Mouse (Mus musculus) heart, postnatal 10 days (tissue): ENCODE results near the gene Set. TPM values are rescaled to one million over a fixed set of nuclear protein-coding genes. Genes with fewer than 3 reads are reported as not detected.

ENCODE experiments used
- DNase-seq, 2 experiments: peaks; one replicate each; pipeline ENCODE4 v3.0.0; 2021
- intact Hi-C: fragments of 180-260 bp; cut with DNase I; formaldehyde crosslinking; loops from one replicate; pipeline ENCODE4 v1.15.1; 2025
- total RNA-seq, 2 experiments: library from RNA; stranded (reverse); gene quantifications; 2 replicates each; pipeline ENCODE4 v1.2.3; 2021

Set gene
- total RNA-seq, 2 experiments from 2014 or later: 131 to 149 TPM

DNA sequence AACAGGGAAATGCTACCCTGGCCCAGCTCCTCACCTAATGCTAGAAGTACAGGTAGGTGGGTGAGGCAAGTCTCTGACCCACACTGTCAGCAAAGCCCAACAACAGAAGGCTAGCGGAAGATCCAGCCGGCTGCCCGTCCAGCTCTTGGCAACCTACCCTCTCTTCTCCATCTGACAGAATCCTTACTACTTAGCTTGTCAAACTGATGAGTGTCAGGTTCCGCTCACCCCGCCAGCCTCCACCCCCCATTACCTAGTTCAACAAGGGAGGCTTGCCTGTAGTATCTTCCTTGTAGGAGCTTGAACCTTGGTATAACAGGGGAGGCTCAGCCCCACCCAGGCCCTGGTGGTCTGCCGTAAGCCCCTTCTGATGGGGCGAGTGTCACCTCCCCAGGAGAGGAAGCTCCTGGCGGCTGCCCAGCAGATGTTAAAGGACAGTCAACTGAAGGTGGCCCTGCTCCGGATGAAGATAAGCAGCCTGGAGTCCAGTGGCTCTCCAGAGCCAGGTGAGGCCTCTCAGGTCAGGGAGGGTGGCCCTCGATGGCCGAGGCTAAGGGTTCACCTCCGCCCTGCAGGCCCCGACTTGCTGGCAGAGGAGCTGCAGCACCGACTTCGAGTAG lies 23.1 kb downstream of the Set start:
- no peak for DNase-seq
- intact Hi-C loops: no loop called here

DNA sequence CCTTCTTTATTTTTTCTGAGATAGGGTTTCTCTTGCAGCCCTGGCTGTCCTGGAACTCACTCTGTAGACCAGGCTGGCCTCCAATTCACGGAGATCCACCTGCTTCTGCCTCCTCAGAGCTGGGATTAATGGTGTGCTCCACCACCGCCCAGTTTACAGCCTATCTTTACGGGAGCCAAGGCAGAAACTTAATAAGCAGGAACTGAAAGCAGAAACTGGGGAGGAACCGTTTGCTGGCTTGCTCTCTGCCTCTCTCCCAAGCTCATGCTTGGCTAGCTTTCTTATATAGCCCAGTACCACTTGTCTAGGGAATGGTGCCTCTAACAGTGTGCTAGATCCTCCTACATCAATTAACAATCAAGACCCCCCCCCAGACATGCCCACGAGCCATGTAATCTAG lies 26.9 kb downstream of the Set start:
- no peak for DNase-seq
- intact Hi-C loops: no loop called here

DNA sequence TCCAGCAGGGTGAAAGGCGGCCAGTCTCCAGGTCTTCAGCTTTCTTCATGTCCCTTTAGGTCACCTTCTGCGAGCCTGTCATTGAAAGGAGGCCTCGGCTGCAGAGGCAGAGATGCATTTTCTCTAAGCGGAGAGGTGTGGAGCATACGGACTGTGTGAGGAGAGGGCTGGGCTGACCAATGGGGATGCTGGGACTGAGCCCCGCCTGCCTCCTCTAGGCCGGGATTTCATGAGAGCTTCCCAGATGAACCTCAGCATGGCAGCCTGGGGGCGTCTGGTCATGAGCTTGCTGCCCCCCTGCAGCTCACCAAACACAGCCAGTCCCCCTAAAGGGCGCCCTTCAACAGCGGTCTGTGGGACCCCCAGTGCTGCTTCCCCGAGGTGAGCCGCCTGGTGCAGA lies 27.5 kb downstream of the Set start:
- intact Hi-C loops: no loop called here

DNA sequence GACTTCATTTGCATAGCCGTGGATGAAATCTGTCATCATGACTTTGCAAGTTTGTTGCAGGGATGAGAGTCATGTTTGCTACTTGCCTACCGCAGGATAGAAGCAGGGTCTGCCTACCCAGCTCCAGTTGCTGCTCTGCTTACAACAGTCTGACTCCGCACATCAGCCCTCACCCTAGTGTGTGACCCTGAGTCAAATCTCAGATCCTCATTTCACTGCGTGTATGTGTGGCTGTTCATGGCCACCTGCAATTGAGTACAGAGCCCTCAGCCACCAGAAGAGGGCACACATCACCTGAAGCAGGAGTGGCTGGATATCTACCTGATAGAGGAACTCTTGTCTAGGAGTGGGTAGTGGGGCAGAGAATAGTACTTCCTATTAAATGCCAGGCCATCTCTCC lies 30.1 kb downstream of the Set start:
- intact Hi-C loops: no loop called here
- DNase-seq: no peak

More for the DNA sequence above, 27.5 kb downstream of the Set start:
- DNase-seq: no peak

DNA sequence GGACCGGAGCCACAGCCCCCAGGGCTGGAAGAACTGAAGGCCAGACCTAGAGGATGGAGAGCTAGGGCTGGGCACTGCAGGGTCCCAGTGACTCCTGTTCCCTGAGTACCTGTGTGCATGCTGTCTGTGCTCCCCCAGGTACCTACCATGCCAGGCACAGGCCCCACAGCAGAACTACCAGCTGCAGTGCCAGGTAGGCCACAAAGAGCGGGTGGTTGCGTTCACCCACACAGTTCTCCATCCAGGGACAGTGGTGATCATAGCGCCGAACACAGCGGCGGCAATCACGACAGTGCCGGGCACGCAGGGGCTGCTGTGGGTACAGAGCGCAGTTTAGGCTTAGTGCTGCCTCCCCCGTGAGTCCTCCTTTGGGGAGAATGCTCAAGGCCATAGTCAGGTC lies 34.3 kb downstream of the Set start:
- DNase-seq: no peak
- intact Hi-C loops: no loop called here

DNA sequence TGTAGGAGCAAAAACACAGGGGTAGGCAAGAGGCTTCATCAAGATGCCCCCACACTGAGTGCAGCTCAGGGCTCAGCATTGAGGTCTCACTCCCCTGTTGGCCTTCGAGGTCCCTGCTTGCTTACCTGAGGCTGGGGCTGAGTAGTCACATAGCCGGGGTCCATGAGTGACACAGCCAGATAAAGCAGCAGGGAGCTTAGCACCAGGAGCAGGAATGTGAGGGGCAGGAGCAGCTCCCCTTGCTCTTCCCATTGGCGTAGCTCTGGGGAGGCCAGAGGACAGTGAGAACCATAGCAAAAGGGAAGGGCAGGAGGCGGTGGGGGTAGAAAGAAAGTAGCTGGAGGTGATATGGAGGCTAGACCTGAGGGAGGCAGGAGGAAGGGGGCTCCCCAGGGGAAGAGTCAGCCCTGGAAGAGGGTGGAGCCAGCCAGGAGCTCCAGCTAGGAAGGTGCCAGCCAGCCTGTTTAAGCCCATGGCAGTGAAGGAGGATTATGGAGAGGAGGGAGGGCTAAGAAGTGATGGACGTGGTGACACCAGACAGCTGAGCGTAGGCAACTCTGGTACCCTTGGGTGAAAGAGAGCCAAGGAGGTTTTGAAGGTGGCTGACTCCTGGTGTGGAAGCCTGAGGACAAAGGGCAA lies 35.2 kb downstream of the Set start:
- intact Hi-C loops: loop anchor here (2.0 kb wide), 1 partner anchor 14 kb away; no protein-coding TSS in a partner anchor
- DNase-seq: no peak

DNA sequence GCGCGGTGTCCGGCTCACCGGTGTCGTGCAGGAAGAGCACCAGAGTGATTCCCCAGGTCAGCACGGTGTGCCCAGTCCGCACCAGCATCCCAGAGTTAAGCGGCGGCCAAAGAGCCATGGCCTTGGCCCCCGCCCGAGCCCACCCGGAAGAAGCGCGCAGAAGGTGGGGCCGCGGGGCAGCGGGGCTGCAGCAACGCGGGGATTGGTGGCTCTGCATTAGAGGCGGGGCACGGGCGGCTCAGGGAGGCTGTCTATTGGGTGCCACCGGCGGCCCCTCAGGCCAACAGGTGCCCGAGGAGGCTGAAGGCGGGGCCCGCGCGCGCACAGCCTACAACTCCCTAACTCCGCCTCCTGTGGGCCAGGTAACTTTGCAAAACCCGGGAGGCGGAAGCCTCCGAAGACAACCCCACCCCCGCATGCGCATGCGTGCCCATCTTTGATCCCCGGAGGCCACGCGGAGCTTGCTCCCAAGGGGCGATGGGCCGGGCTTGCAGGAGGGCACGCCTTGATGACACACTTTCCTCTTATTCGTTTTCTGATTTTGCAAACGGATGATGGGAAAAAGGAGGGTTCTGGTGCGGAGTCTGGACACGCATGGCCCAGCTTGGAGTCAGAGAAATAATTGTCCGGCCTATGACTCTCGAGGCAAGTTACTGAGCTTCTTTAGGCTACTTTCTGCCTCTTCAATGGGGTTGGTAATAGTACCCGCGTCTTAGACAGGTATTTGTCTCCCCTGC lies 36.5 kb downstream of the Set start, which contains the start of gene Zdhhc12:
Gene Zdhhc12, minus strand, starts transcription at position 178 of the 737 bp plus-strand sequence.
- peak; percentile 91 to 95 for DNase-seq
- intact Hi-C loops: loop anchor here (2.0 kb wide), 1 partner anchor 15 kb away; no protein-coding TSS in a partner anchor

DNA sequence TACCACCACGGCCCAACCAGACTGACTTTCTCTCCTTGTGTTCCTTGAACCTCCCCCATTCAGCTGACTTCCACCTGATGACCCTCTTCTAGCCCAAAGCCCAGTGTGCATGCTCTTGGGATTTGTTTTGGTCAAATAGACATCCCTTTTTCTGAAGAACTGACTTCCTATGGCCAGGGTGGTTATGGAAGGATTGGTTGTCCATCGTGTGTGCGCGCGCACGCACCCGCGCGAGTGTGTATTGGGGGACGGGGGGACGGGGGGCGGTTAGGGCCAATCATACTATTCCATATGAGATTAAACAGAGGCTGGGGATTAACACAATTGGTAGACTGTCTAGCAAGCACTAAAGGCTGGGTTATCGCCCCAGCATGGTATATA lies 37.0 kb downstream of the Set start:
- intact Hi-C loops: no loop called here

DNA sequence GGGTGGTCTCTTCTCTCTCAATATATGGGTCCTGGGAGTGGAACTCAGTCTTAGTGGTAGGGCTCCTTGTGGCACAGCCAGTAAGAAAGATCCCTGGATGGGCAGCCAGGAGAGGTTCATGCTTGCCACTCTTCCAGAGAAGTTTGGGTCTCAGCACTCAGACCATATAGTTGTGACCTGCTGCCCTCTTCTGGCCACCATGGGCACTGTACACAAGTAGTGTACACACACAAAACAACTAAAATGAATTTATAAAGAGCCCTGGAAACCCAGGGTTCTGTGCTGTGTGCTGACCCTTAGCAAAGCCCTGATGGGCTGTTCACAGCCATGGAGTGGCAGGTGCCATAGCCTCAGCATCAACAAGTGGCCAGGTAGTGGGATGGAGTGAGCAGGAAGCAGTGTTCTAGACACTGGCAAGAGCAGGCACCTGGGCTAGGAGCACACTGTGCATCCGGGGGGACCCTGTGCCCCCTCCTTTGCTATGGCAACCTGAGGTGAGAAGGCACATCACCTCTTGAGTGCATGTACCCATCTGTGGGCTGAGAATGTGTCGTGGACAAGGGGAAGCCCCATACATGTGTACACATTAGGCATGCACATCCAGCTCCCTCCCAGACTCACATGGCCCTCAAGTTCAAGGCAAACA lies 38.8 kb downstream of the Set start:
- DNase-seq: peak; percentile 61 to 69
- intact Hi-C loops: loop anchor here (1.0 kb wide), 2 partner anchors 19 to 54 kb away; partner anchors contain the start of gene Pkn3

More for the DNA sequence above, 37.0 kb downstream of the Set start:
- DNase-seq: no peak

DNA sequence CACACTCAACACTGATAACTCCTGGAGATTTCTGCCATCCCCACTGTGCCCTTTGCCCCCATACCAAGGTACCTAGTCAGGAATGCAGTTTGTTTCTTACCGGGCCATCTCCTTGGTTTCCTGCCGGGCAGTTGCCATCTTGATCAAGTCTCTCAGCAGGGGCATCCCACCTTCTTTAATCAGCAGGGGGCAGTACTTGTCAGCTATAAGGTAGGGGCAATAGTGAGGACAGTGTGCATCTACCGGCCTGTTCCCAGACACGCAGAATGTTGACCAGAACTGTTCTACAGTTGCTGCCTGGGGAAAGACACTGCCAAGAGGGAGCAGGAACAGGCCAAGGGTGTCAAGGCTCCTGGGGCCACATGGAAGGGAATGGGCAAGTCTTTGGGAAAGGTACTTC lies 43.0 kb downstream of the Set start:
- DNase-seq: no peak
- intact Hi-C loops: loop anchor here (5.0 kb wide), 1 partner anchor 242 kb away; no protein-coding TSS in a partner anchor

DNA sequence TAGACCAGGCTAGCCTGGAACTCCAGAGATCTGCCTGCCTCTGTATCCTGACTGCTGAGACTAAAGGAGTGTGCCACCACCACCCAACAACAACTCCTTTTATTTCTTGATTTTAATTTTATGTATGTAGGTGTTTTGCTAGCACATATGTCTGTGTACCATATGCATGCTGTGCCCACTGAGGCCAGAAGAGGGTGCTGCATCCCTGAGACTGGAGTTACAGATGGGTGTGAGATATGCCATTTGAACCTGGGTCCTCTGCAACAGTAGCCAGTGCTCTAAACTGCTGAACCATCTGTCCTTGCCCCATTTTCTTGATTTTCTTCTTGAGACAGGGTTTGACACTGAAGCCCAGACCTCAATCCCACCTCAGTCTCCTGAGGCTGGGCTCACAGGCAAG lies 49.2 kb downstream of the Set start:
- peak; percentile 46 to 62 for DNase-seq

DNA sequence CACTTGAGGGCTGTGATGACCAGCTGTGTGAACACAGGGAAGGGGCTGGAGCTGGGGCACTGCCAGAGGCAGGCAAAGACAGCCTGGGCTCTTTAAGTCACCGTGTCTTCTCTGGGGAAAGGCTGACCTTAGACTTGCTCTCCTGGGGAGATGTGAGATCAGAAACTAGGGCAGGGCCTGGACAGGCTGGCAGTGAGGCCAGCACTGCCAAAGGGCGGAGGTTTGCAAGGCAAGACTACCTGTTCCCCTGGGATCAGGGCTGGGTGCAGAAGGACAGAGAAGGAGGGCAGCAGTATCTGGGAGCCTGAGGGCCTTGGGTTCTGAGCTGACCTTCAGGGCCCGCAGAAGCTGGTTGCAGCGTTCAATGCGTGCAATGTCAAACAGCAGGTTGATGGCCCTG lies 50.5 kb downstream of the Set start:
- DNase-seq: no peak
- intact Hi-C loops: no loop called here

More for the DNA sequence above, 49.2 kb downstream of the Set start:
- intact Hi-C loops: no loop called here

DNA sequence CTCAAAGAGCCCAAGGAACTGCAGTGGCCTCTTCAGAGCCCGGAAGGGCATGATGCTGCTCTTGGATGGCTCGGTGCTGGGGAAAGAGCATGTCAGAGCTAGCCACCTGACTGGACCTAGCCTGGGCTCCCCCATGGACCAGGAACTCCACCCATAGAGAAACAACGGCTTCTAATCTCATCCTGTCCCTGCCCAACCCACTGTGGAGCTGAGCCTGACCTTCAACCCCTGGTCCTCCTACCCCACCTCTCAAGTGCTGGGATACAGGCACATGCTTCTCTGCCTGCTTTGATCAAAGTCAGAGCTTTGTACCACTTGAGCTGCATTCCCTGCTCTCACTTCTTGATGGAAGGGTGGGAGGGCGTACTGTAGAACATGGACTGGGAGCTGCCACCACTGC lies 51.1 kb downstream of the Set start:
- intact Hi-C loops: no loop called here

DNA sequence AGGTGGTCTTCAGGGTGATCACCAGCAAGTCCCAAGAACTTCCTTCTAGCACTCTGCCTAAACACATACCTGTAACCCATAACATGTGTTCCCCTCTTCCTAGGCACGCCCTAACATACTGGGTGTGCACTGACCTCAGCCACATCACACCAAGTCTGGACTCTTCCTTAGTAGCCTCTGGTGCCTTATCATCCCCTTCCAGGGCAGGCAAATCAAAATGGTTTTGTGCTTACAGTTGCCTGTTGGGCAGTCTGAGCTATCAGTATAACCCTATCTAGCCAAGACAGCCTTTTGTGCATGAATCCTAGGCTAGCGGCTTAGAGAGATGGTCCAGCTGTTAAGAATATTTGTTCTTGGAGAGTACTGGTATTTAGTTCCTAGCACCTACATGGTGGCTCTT lies 54.3 kb downstream of the Set start:
- intact Hi-C loops: no loop called here
- DNase-seq: no peak

More for the DNA sequence above, 51.1 kb downstream of the Set start:
- no peak for DNase-seq

DNA sequence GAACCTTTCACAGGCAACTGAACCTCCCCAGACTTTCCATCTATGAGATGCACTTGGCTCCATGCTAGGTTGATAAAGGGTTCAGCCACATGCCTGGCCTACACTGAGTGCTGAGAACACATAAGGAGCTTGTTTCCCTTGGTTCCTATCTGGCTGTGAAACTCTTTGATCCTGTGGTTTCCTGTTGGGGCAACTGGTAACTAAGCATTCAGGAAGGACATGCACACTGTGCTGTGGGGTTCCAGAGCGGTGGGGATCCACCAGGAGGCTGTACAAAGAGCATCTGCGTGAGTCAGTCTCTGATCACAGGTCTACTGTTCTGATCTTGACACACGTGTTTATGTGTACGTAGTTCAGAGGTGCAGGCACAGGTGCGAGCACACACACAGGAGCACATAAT lies 55.4 kb downstream of the Set start:
- no peak for DNase-seq
- intact Hi-C loops: no loop called here

DNA sequence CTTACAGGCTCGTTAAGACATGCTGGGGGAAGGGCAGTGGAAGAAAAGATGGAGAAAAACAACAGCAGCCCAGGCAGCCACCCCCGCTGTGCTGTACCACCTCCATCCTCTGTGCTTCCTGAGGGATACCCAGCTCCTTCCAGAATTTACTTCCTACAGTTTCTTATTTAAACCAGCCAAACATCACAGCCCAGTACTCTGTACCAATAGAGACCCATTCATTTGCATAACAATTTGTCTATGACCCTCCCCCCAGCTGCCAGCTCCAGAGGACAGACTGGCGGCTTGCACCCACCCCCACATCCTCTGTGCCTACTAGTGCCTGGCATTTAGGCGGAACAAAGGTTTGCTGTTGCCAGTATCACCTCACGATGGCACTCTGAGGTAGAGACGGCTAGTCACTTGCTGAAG lies 62.5 kb downstream of the Set start:
- no peak for DNase-seq
- intact Hi-C loops: no loop called here

DNA sequence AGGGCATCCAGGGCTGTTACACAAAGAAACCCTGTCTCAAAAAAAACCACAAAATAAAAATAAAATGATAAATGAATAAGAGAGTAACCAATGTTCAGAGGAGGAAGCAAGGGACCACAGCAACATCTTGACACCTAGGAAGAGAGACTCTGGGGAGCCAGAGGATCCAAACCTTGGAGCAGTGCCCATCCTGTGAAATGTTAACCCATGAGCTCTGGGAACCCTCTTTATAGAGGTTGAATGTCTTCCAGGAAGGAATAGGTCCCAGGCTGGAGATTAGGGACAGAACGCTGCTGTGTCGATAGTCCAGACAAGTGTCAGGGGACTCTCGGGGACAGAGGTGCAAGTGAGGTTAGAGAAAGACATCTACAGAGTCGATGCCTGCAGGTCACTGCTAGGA lies 63.1 kb downstream of the Set start:
- DNase-seq: no peak
- intact Hi-C loops: no loop called here
